In the genomic region with DNA sequence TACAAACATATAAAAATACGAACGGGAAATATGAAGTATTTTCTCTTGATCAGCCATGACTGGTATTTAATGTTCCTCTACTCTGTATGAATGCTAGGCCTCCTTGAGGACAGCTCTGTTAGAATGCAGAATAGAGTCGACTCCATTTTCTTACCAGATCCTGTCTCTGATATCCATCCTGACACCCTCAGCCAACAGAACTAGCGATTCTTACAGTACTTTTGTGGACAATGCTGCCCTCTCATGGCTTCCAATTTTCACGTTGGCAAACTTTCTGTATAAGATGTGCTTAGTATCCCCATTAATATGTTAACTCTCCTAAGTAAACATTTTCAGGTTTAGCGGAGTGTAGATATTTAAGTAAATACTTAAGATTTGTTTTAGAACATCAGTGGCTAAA, we compare ENCODE assay signal across 8 mouse cellular contexts.
A peak's percentile ranks its signal among the peaks of the same experiment; 100 is the strongest.
DNase-seq lines count a peak whose midpoint lies in the region; ATAC-seq and TF ChIP-seq lines count a peak whose summit lies in the region.
"Had no signal": no experiment of that assay in that cellular context is flagged by ENCODE, and none has a peak within 500 bp of the region (broad histone marks: within the 10 kb centered on the region; RNA-seq: fewer than 3 reads in every experiment).

No protein-coding gene starts in this region.

- 30% methylated on average over 6 of the region's 6 CpGs for WGBS in lung, embryonic 14.5 days
- WGBS in lung, adult 2 months: 33% methylated on average over 6 of the region's 6 CpGs
- WGBS in forebrain, embryonic 14.5 days: 50% methylated on average over 6 of the region's 6 CpGs
- WGBS in liver, embryonic 12.5 days (ENCODE audit: insufficient replicate concordance): 35% methylated on average over 6 of the region's 6 CpGs

- no peaks in the 10 kb centered on the region for H3K36me3 ChIP-seq in lung, embryonic 14.5 days (ENCODE audit: insufficient read depth)
- no peaks in the 10 kb centered on the region for H3K36me3 ChIP-seq in forebrain, embryonic 14.5 days (ENCODE audit: control insufficient read depth, insufficient read depth, low read length)
- H3K36me3 ChIP-seq in liver, embryonic 12.5 days: no peaks in the 10 kb centered on the region

- no peak overlapping the region for H3K4me3 ChIP-seq in lung, embryonic 14.5 days (ENCODE audit: low read depth, low read length)
- H3K4me3 ChIP-seq in lung, adult 2 months (replicated peaks; ENCODE audit: extremely low read depth, low read depth, low read length): no peak overlapping the region
- H3K4me3 ChIP-seq in forebrain, embryonic 14.5 days (ENCODE audit: low read depth, low read length): no peak overlapping the region
- H3K4me3 ChIP-seq in liver, embryonic 12.5 days: no peak overlapping the region

- H3K9me3 ChIP-seq in lung, embryonic 14.5 days (ENCODE audit: low read depth, low read length): no peaks in the 10 kb centered on the region
- no peaks in the 10 kb centered on the region for H3K9me3 ChIP-seq in forebrain, embryonic 14.5 days (replicated peaks; ENCODE audit: control insufficient read depth, low read length)
- no peaks in the 10 kb centered on the region for H3K9me3 ChIP-seq in liver, embryonic 12.5 days (replicated peaks)

- TF ChIP-seq POLR2A in lung, adult 2 months (IDR thresholded peaks at IDR 0.05; ENCODE audit: borderline replicate concordance, extremely low read depth, low read depth, low read length): no peak
- TF ChIP-seq POLR2A in brain, embryonic 14.5 days (IDR thresholded peaks at IDR 0.05; ENCODE audit: borderline replicate concordance, extremely low read depth, insufficient read depth, insufficient read length, poor library complexity, severe bottlenecking): no peak

- no peak overlapping the region for H3K27ac ChIP-seq in lung, embryonic 14.5 days (ENCODE audit: low read depth)
- H3K27ac ChIP-seq in forebrain, embryonic 14.5 days (ENCODE audit: low read depth, low read length): no peak overlapping the region
- no peak overlapping the region for H3K27ac ChIP-seq in liver, embryonic 12.5 days

- DNase-seq in lung, embryonic 14.5 days: peak; percentile 76
- no peak for DNase-seq in lung, adult 2 months
- DNase-seq in brain, embryonic 14.5 days (ENCODE audit: low read depth): peak; percentile 65
- peak; percentile 67 for DNase-seq in forebrain, embryonic 14.5 days (ENCODE audit: low spot score)
- DNase-seq in retina, postnatal 1 day: peak; percentile 40
- DNase-seq in thymus, adult 18-20 months: no peak
- DNase-seq: adrenal gland, adult 2 months had no signal

- no peaks in the 10 kb centered on the region for H3K4me1 ChIP-seq in lung, embryonic 14.5 days (ENCODE audit: insufficient read depth)
- no peaks in the 10 kb centered on the region for H3K4me1 ChIP-seq in lung, adult 2 months (ENCODE audit: control insufficient read depth, insufficient read depth, low read length)
- no peaks in the 10 kb centered on the region for H3K4me1 ChIP-seq in forebrain, embryonic 14.5 days (ENCODE audit: control insufficient read depth, insufficient read depth, low read length)
- H3K4me1 ChIP-seq in liver, embryonic 12.5 days: no peaks in the 10 kb centered on the region

- TF ChIP-seq CTCF in lung, embryonic 14.5 days (IDR thresholded peaks at IDR 0.05; ENCODE audit: low read depth): 0 out of 2 replicates have a peak, but pooled peaks have one; percentile 38
- TF ChIP-seq CTCF in lung, adult 2 months (IDR thresholded peaks at IDR 0.05; ENCODE audit: insufficient read depth, low read length): no peak
- TF ChIP-seq CTCF in brain, embryonic 14.5 days (IDR thresholded peaks at IDR 0.05; ENCODE audit: borderline replicate concordance, extremely low read depth, insufficient read depth, insufficient read length): peak; percentile 33; the same call in 1 of the 2 replicates

- ATAC-seq in lung, embryonic 14.5 days (ENCODE audit: insufficient read depth): no peak; the same call in 1 of the 2 replicates
- no peak for ATAC-seq in forebrain, embryonic 14.5 days
- ATAC-seq in liver, embryonic 12.5 days: no peak

- no peak overlapping the region for H3K4me2 ChIP-seq in lung, embryonic 14.5 days
- H3K4me2 ChIP-seq in forebrain, embryonic 14.5 days (ENCODE audit: low read length): no peak overlapping the region
- no peak overlapping the region for H3K4me2 ChIP-seq in liver, embryonic 12.5 days

- H3K27me3 ChIP-seq in lung, embryonic 14.5 days (ENCODE audit: insufficient read depth, low read length): no peaks in the 10 kb centered on the region
- no peaks in the 10 kb centered on the region for H3K27me3 ChIP-seq in forebrain, embryonic 14.5 days (replicated peaks; ENCODE audit: control insufficient read depth, insufficient read depth, low read length)
- no peaks in the 10 kb centered on the region for H3K27me3 ChIP-seq in liver, embryonic 12.5 days (replicated peaks)

- H3K9ac ChIP-seq in lung, embryonic 14.5 days: no peak overlapping the region
- no peak overlapping the region for H3K9ac ChIP-seq in forebrain, embryonic 14.5 days (ENCODE audit: low read length)
- no peak overlapping the region for H3K9ac ChIP-seq in liver, embryonic 12.5 days

Comparison
In these comparisons a context has a peak if more than half of its experiments do, and no peak if none do; other contexts are left out.
1. DNase-seq: peak in lung, embryonic 14.5 days (single experiment), brain, embryonic 14.5 days (single experiment), forebrain, embryonic 14.5 days (single experiment) and retina, postnatal 1 day (single experiment); none in lung, adult 2 months (single experiment) and thymus, adult 18-20 months (0 of 2).